Mouse (Mus musculus) stomach, embryonic 16.5 days (tissue): Measurements from ENCODE around the gene Kcng3. TPM values are rescaled to one million over a fixed set of nuclear protein-coding genes. Genes with fewer than 3 reads are reported as not detected.

Experiments used
- polyA plus RNA-seq: library from polyadenylated mRNA; unstranded; fragments of >200 nt; fragmentation: Nextera tagmentation; extraction: Ambion mirVana; gene quantifications from 2 replicates; pipeline ENCODE4 v1.2.1, GENCODE M21; 2015

Kcng3 gene
- polyA plus RNA-seq, 1 experiment from 2014 or later: not detected

Other genes starting within 250 kb of the Kcng3 start
- gene Cox7a2l, start 114.6 kb downstream of the Kcng3 start, polyA plus RNA-seq: 162 and 166 TPM in 2 replicates
- gene Mta3, start 74.3 kb upstream of the Kcng3 start, polyA plus RNA-seq: 36.4 and 39.1 TPM in 2 replicates
- 4.0 and 4.1 TPM in 2 replicates for gene Haao, start 216.1 kb upstream of the Kcng3 start, polyA plus RNA-seq